Mouse (Mus musculus) lung, postnatal 14 days (tissue): ENCODE measurements around the gene Hs6st1.

Experiments
- DNase-seq: peaks from one replicate; pipeline ENCODE4 v3.0.0; 2021

The Hs6st1 gene

GRCm38 (mm10) chr1:36089481-36089880 lies 21.3 kb downstream of the Hs6st1 start:
- no peak for DNase-seq

- no peak for DNase-seq
Observed at GRCm38 (mm10) chr1:36090011-36090721, 22.0 kb downstream of the Hs6st1 start.

GRCm38 (mm10) chr1:36090722-36091110 lies 22.5 kb downstream of the Hs6st1 start:
- no peak for DNase-seq

- DNase-seq, result no peak
Observed at GRCm38 (mm10) chr1:36091246-36091645, 23.0 kb downstream of the Hs6st1 start.

- no peak for DNase-seq
Observed at GRCm38 (mm10) chr1:36093741-36094140, 25.5 kb downstream of the Hs6st1 start.

GRCm38 (mm10) chr1:36095423-36096272 lies 27.4 kb downstream of the Hs6st1 start:
- peak; percentile 62 for DNase-seq

GRCm38 (mm10) chr1:36098432-36098831 lies 30.2 kb downstream of the Hs6st1 start:
- no peak for DNase-seq

- DNase-seq, result no peak
Observed at GRCm38 (mm10) chr1:36100371-36100770, 32.2 kb downstream of the Hs6st1 start.

GRCm38 (mm10) chr1:36105917-36106706 lies 37.9 kb downstream of the Hs6st1 start:
- DNase-seq, result no peak

- DNase-seq, result no peak
Observed at GRCm38 (mm10) chr1:36109987-36110386, 41.8 kb downstream of the Hs6st1 start.

GRCm38 (mm10) chr1:36112665-36113064 lies 44.5 kb downstream of the Hs6st1 start:
- DNase-seq, result no peak

GRCm38 (mm10) chr1:36113670-36114069 lies 45.5 kb downstream of the Hs6st1 start:
- DNase-seq, result no peak

- DNase-seq, result no peak
Observed at GRCm38 (mm10) chr1:36114844-36115243, 46.6 kb downstream of the Hs6st1 start.

- DNase-seq, result no peak
Observed at GRCm38 (mm10) chr1:36116488-36116887, 48.3 kb downstream of the Hs6st1 start.

GRCm38 (mm10) chr1:36118061-36118685 lies 50.0 kb downstream of the Hs6st1 start:
- no peak for DNase-seq

GRCm38 (mm10) chr1:36118958-36119357 lies 50.8 kb downstream of the Hs6st1 start:
- DNase-seq, result no peak

- no peak for DNase-seq
Observed at GRCm38 (mm10) chr1:36119426-36119825, 51.2 kb downstream of the Hs6st1 start.

- DNase-seq, result no peak
Observed at GRCm38 (mm10) chr1:36121172-36121571, 53.0 kb downstream of the Hs6st1 start.

- no peak for DNase-seq
Observed at GRCm38 (mm10) chr1:36125076-36125475, 56.9 kb downstream of the Hs6st1 start.

- peak; percentile 9 for DNase-seq
Observed at GRCm38 (mm10) chr1:36129126-36129525, 60.9 kb downstream of the Hs6st1 start.

GRCm38 (mm10) chr1:36129881-36130280 lies 61.7 kb downstream of the Hs6st1 start:
- DNase-seq, result no peak

- DNase-seq, result peak; percentile 10
Observed at GRCm38 (mm10) chr1:36130307-36131035, 62.3 kb downstream of the Hs6st1 start.
